Mouse (Mus musculus): Measurements from ENCODE around the gene Adipor1. TPM values are rescaled to one million over a fixed set of nuclear protein-coding genes. Genes with fewer than 3 reads are reported as not detected.

Gene Adipor1
- polyA plus RNA-seq (2015; fragmentation: Nextera tagmentation; extraction: Ambion mirVana): 94.4 and 95.6 TPM in 2 replicates

DNA sequence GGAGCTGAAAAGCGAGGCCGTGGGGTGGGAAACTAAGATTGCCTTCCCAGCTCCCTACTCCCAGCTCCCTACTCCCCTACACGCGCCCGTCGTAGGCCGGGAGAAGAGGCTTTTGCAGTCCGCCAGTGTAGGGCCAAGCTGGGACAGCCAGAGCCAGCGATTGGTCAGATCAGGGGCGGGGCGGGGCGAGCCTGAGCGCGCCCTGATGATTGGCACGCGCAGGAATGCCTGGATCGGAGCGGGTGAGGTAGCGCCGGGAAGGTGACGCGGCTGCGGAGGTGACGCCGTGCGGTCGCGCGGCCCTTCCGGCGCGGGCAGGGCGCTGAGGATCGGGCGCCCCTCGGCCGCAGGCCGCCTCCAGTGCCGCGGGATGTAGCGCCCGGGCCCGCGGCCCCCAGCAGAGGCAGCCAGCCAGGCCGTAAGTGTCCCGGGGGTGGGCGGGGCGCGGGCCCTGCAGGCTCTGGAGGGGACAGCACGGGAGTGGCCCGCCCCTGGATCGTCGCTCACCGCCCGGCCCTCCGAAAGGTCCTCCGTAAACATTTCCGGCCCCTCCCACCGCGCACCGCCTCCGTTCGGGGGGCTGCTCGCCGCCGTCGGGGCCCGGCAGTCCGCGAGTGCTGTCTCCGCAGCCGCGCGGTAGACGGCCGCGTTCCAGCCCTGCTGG lies at the start of gene Adipor1:
Gene Adipor1, plus strand, starts transcription at position 211 of the 664 bp plus-strand sequence.
- H3K36me3 ChIP-seq (ENCODE audit: insufficient read depth, low read length): 0 out of 2 replicates have a peak, but pooled peaks cover 6% of the 10 kb centered on the region
- ATAC-seq (replicated peaks; ENCODE audit: low FRiP score, low read depth) (peak; percentile 100), DNase-seq (ENCODE audit: low spot score) (peak; percentile 99)
- no peaks in the 10 kb centered on the region for H3K9me3 ChIP-seq (replicated peaks; ENCODE audit: low read length)
- under 1% methylated on average over 54 of the region's 77 CpGs for WGBS
- peak within 1 kb of the TSS; percentile 96 for H3K27ac ChIP-seq
- peak within 1 kb of the TSS; percentile 73 for H3K4me2 ChIP-seq (ENCODE audit: low read length)
- TF ChIP-seq CTCF (IDR thresholded peaks at IDR 0.05; ENCODE audit: low read depth): no peak; the same call in none of the 2 replicates
- H3K4me1 ChIP-seq (replicated peaks; ENCODE audit: insufficient read depth, low read length): peaks cover 35% of the 10 kb centered on the region
- peak within 1 kb of the TSS; percentile 91 for H3K4me3 ChIP-seq (replicated peaks; ENCODE audit: low read depth, low read length)
- no peaks in the 10 kb centered on the region for H3K27me3 ChIP-seq (ENCODE audit: insufficient read depth, low read length)
- H3K9ac ChIP-seq (ENCODE audit: low read depth, low read length): peak within 1 kb of the TSS; percentile 94

DNA sequence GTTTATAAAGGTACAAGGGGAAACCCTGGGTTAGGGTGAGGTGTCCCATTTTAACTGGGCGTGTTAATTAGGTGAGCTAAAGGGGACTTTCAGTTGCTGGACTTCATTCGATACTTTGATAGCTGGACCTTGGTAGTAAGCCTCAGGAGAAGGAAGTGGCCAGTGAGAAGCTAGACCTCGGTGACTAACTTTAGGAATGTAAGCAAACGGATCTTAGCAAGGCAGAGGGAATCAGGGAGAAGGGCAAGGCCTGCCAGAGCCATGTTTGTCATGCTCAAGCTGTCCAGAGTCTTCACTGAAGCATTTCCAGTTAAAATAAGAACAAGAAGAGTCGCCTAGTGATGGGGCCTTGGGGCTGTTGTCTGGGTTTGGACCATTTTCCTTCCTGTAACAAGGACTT lies 49.7 kb upstream of the Adipor1 start:
- Histone ChIP-seq H3K4me1 (replicated peaks; ENCODE audit: insufficient read depth, low read length) (peaks cover 7% of the 10 kb centered on the region), H3K36me3 (ENCODE audit: insufficient read depth, low read length) (no peaks in the 10 kb centered on the region), H3K9me3 (replicated peaks; ENCODE audit: low read length) (0 out of 2 replicates have a peak, but pooled peaks cover 3% of the 10 kb centered on the region), H3K4me2 (ENCODE audit: low read length) (no peak overlapping the region), H3K27ac (no peak overlapping the region), H3K9ac (ENCODE audit: low read depth, low read length) (no peak overlapping the region), H3K27me3 (ENCODE audit: insufficient read depth, low read length) (no peaks in the 10 kb centered on the region), H3K4me3 (replicated peaks; ENCODE audit: low read depth, low read length) (no peak overlapping the region)
- DNase-seq (ENCODE audit: low spot score) (no peak), ATAC-seq (replicated peaks; ENCODE audit: low FRiP score, low read depth) (no peak)
- WGBS: 62% methylated on average over 5 of the region's 5 CpGs
- TF ChIP-seq CTCF (IDR thresholded peaks at IDR 0.05; ENCODE audit: low read depth): no peak

- ATAC-seq (replicated peaks; ENCODE audit: low FRiP score, low read depth): no peak
- DNase-seq (ENCODE audit: low spot score): peak; percentile 85
- WGBS: 48% methylated on average over 9 of the region's 9 CpGs
These were observed 46.3 kb upstream of the Adipor1 start for GRCm38 (mm10) chr1:134368777-134369337.

GRCm38 (mm10) chr1:134374124-134374523 lies 41.1 kb upstream of the Adipor1 start:
- no peak for TF ChIP-seq CTCF (IDR thresholded peaks at IDR 0.05; ENCODE audit: low read depth)
- H3K9me3 ChIP-seq (replicated peaks; ENCODE audit: low read length): 0 out of 2 replicates have a peak, but pooled peaks cover 3% of the 10 kb centered on the region

More at GRCm38 (mm10) chr1:134368777-134369337, 46.3 kb upstream of the Adipor1 start:
- Histone ChIP-seq H3K36me3 (ENCODE audit: insufficient read depth, low read length) (no peaks in the 10 kb centered on the region), H3K9ac (ENCODE audit: low read depth, low read length) (no peak overlapping the region), H3K9me3 (replicated peaks; ENCODE audit: low read length) (0 out of 2 replicates have a peak, but pooled peaks cover 3% of the 10 kb centered on the region), H3K27ac (no peak overlapping the region), H3K27me3 (ENCODE audit: insufficient read depth, low read length) (no peaks in the 10 kb centered on the region), H3K4me2 (ENCODE audit: low read length) (no peak overlapping the region), H3K4me3 (replicated peaks; ENCODE audit: low read depth, low read length) (no peak overlapping the region), H3K4me1 (replicated peaks; ENCODE audit: insufficient read depth, low read length) (no peaks in the 10 kb centered on the region)
- peak; percentile 82 for TF ChIP-seq CTCF (IDR thresholded peaks at IDR 0.05; ENCODE audit: low read depth)

DNA sequence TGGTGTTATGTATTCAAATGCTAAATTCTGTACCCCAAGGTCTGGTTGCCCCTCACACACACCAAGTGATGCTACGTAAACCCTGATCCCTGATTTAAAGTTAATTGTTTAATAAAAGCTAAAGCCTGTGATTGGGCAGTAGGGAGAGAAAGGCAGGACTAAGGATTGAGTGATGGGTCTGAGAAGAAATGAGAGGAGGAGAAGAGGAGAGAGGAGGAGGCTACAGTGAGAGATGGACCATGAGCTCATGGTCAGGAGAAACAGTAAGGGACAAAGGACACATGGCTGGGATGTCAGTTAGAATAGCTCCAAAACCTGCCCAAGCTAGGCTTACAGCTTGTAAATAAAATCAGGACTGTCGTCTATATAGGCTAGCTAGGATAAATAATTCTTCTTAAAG lies 34.1 kb upstream of the Adipor1 start:
- no peak for TF ChIP-seq CTCF (IDR thresholded peaks at IDR 0.05; ENCODE audit: low read depth)
- Histone ChIP-seq H3K27ac (no peak overlapping the region), H3K9ac (ENCODE audit: low read depth, low read length) (no peak overlapping the region), H3K4me2 (ENCODE audit: low read length) (no peak overlapping the region; the same call in 1 of the 2 replicates), H3K9me3 (replicated peaks; ENCODE audit: low read length) (no peaks in the 10 kb centered on the region), H3K36me3 (ENCODE audit: insufficient read depth, low read length) (no peaks in the 10 kb centered on the region), H3K27me3 (ENCODE audit: insufficient read depth, low read length) (no peaks in the 10 kb centered on the region), H3K4me1 (replicated peaks; ENCODE audit: insufficient read depth, low read length) (no peaks in the 10 kb centered on the region), H3K4me3 (replicated peaks; ENCODE audit: low read depth, low read length) (no peak overlapping the region)
- DNase-seq (ENCODE audit: low spot score) (peak; percentile 55), ATAC-seq (replicated peaks; ENCODE audit: low FRiP score, low read depth) (no peak)
- WGBS: 61% methylated on average over 2 of the region's 2 CpGs

More at GRCm38 (mm10) chr1:134374124-134374523, 41.1 kb upstream of the Adipor1 start:
- Histone ChIP-seq H3K4me1 (replicated peaks; ENCODE audit: insufficient read depth, low read length) (no peaks in the 10 kb centered on the region), H3K9ac (ENCODE audit: low read depth, low read length) (no peak overlapping the region), H3K27ac (no peak overlapping the region), H3K4me2 (ENCODE audit: low read length) (no peak overlapping the region), H3K4me3 (replicated peaks; ENCODE audit: low read depth, low read length) (no peak overlapping the region), H3K36me3 (ENCODE audit: insufficient read depth, low read length) (no peaks in the 10 kb centered on the region), H3K27me3 (ENCODE audit: insufficient read depth, low read length) (no peaks in the 10 kb centered on the region)
- ATAC-seq (replicated peaks; ENCODE audit: low FRiP score, low read depth): no peak
- WGBS: 47% methylated on average over 2 of the region's 2 CpGs
- no peak for DNase-seq (ENCODE audit: low spot score)

DNA sequence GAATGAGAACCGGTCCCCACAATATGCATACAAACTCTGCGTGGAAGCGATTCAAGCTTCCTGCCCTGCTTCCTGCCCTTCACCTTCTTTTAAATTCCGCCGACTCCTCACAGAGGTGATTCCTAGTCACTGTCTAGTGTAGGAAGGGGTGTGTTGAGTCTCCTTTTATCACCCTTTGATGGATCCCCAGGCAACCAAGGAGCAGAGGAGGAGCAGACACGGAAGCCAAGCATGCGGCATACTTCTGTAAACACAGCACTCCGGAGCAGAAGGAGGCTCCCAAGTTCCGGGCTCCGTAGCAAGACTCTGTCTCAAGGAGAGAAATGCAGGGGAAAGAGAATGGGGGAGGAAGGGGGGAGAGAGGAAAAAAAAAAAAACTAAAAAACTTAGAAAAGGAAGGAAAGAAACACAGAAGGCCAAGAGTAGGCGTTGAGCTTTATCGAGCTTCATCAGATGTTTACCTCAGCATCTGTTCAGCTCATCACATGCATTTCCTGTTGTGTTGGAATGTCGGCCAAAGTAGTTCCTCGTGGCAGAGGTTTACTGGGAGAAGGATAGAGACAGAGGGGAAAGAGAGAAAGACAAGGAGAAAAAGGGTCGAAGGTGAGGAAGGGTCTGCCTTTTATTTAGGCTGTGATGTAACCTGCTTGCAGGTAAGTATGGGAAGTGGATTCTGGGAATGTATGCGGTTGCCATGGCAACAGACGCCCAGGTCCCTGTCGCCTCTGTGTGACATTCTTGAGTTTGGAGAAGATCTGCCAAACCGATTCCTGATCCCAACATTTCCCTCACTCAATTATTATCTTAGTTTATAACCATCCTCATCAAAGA lies 33.2 kb upstream of the Adipor1 start:
- WGBS: 5% methylated on average over 19 of the region's 19 CpGs
- Histone ChIP-seq H3K9ac (ENCODE audit: low read depth, low read length) (0 out of 2 replicates have a peak overlapping the region, but pooled peaks have one; percentile 32), H3K4me3 (replicated peaks; ENCODE audit: low read depth, low read length) (peak overlapping the region; percentile 31), H3K27me3 (ENCODE audit: insufficient read depth, low read length) (no peaks in the 10 kb centered on the region), H3K36me3 (ENCODE audit: insufficient read depth, low read length) (no peaks in the 10 kb centered on the region), H3K4me1 (replicated peaks; ENCODE audit: insufficient read depth, low read length) (no peaks in the 10 kb centered on the region), H3K4me2 (ENCODE audit: low read length) (peak overlapping the region; percentile 62), H3K9me3 (replicated peaks; ENCODE audit: low read length) (no peaks in the 10 kb centered on the region), H3K27ac (no peak overlapping the region)
- ATAC-seq (replicated peaks; ENCODE audit: low FRiP score, low read depth): 0 out of 2 replicates have a peak, but pooled peaks have one; percentile 46
- DNase-seq (ENCODE audit: low spot score): peak; percentile 46
- no peak for TF ChIP-seq CTCF (IDR thresholded peaks at IDR 0.05; ENCODE audit: low read depth)
